Mouse (Mus musculus): ENCODE data around the gene Lamtor5.

The Lamtor5 gene

DNA sequence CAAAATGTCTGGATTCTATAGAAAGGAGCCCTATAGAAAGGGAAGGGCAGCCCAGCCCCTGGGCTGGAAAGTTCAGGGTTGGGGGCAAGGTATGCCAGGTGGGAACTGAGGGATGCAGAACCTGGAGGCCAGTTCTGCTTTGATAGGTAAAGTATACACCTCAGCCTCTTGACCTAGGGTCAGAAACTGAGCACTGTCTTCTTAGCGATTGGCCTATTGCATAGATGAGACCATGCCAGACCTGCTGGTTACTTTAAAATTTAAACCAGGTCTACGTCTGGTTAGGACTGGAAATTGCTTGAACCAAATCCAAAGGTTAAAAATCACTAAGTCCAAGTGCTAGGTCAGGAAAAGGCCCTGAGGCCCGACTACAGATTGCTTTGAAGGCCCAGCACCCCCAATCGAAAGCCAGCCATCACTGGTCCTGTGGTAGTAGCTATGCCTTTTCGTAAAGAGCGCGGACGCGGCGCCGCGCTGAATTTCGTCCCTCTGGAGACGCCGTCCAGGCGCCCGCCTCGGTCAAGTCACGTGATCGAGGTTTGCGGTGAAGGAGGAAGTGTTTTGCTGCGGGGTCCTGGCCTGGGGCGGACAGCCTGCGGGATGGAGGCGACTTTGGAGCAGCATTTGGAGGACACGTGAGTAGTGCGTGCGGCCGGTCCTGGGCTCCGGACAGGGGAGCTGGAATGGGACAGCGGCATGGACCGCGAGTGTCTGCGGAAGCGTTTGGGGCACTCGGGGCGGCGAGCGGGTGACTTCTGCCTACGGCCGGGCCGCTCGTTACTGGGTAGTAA lies at the start of gene Lamtor5:
TSS of gene Lamtor5 (plus strand) at position 380 of the 791 bp plus-strand sequence.
- peak; percentile 87 for DNase-seq (ENCODE audit: inconsistent ontology term)

GRCm38 (mm10) chr3:107229221-107229620 lies 49.4 kb upstream of the Lamtor5 start:
- DNase-seq (ENCODE audit: inconsistent ontology term) = no peak

DNA sequence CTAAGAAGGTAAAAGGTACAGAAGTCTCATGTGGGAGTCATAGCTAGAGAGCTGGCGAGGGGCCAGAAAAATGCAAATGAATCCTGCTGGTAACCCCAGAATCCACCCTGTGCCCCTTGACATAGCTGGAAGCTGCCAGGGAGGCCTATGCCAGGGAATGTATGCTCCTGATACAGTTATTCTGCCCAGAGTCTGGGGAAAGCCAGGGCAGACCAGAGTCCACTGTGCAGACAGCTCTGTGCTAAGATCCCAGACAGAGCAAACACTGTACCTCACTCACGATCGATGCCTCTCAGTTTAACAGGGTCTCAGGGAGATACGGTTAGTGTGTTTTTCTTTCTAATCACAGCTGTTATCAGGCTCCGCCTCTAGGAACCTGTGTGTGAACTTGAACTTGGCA lies 48.8 kb upstream of the Lamtor5 start:
- DNase-seq (ENCODE audit: inconsistent ontology term) = no peak

DNA sequence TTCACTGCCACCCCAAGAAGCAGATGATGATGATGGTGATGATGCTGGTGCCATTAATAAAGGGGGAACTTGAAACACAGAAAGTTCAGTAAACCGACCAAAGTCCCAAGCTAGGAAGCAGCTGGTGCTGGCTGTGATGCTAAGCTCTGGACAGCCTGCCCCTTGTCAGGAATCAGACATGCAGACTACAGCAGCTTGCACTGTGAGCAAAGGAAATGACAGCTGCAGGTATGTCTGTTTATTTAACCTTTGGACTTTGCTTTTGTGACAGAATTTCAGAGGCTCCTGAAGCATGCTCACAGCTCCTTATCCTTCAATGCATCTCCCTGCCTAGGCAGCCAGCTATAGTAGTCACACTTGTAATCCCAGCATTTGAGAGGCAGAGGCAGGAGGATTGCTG lies 48.1 kb upstream of the Lamtor5 start, which contains the start of gene A630076J17Rik:
TSS of gene A630076J17Rik (plus strand) at position 88 of the 400 bp plus-strand sequence.
- DNase-seq (ENCODE audit: inconsistent ontology term) = no peak

GRCm38 (mm10) chr3:107231202-107231601 lies 47.5 kb upstream of the Lamtor5 start:
- DNase-seq (ENCODE audit: inconsistent ontology term) = no peak

DNA sequence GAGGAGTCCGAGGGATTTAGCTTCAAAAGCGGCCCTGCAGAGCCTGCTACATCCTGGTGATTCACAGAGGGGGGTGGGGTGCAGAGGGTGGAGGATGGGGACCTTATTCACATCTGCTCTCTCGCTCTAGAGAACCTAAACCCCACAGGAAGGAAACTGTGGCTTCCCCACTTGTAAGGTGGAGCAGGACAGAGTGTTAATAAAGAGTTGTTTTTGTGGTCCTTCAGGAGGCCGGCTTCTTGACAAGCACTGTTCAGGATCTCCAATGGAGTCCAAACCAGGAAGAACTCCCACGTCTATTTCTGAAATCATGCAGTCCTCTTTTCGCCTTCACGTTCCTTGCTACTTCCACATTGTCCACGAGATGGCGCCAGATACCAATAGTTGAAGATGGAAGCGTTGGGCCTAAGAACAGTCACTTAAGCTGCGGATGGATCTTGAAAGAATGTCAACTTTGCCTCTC lies 45.3 kb upstream of the Lamtor5 start:
- peak; percentile 70 for DNase-seq (ENCODE audit: inconsistent ontology term)

DNA sequence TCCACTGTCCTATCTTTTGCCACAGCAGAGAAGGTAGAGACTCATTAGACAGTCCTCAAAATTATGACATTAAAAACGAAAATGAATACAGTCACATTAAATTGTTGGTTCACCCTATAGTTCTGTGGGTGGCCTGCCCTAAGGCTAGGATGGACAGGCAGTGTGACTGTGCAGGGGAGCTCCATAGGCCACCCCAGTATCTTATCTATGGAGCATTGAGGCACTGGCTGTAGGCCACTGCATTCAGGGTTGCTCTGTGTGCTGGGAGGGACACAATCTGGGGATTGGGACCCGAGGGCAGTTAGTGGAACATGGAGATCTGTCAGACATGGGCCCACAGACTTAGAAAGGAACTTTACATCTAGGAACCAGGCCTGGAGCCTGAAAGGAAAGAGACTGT lies 44.7 kb upstream of the Lamtor5 start:
- DNase-seq (ENCODE audit: inconsistent ontology term) = no peak

- no peak for DNase-seq (ENCODE audit: inconsistent ontology term)
Observed at GRCm38 (mm10) chr3:107238051-107238450, 40.6 kb upstream of the Lamtor5 start.

DNA sequence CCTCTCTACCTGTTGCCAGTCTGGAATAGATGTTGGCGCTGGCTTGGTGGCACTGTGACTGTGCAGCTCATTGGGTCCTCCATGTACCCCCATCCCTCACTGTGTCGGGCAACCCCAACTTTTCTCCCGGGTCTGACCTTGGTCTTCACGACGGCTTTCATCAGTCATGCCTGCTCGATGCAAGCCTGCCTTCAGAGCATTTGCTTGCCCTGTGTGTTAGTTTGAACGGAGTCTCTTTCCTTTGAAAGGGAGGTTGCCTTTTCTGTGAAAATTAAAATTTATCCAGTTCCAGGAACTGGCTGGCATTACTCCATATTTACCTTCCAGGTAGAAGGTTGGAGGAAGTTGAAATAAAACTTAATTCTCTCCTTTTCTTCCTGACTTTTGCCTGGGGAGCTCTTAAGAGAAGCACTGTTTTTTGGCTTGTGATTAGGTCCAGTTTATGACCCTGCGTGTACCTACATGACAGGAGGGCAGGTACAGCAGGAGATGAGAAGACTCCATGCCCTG lies 40.1 kb upstream of the Lamtor5 start:
- DNase-seq (ENCODE audit: inconsistent ontology term) = no peak

- no peak for DNase-seq (ENCODE audit: inconsistent ontology term)
Observed at GRCm38 (mm10) chr3:107239607-107240006, 39.1 kb upstream of the Lamtor5 start, which contains the start of gene Prok1. TSS of gene Prok1 (minus strand) at chr3:107239707.

DNA sequence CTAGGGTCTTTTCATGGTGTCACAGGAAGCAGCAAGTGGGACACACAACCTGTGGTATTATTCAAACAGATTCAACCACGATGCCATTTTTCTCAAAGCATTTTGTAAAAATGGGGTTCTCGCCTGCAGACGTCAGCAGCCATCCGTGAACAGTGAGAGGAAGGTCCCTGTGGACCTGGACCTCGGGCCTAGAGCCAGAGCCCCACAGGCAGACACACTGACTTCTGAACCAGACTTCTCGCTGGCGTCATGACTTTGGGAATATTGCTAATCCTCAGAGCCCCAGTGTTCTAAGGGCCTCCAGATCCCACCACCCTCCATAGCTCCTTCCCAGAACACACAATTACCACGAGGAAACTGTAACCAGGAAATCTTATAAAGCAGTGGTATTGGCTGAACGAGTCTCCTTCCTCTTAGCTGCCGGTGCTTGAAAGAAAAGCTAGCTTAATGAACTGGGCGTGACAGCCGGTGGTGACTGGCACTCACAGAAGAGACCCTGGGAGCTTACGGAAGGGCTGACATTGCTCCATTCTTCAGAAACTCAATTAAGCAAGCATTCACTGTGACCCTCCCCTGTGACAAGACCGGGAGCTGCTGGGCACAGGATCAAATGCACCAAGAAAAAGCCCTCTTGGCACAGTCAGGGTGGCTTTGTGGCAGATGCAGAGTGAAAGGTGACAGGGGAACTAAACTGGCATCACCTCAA lies 37.1 kb upstream of the Lamtor5 start:
- DNase-seq (ENCODE audit: inconsistent ontology term) = peak; percentile 29

DNA sequence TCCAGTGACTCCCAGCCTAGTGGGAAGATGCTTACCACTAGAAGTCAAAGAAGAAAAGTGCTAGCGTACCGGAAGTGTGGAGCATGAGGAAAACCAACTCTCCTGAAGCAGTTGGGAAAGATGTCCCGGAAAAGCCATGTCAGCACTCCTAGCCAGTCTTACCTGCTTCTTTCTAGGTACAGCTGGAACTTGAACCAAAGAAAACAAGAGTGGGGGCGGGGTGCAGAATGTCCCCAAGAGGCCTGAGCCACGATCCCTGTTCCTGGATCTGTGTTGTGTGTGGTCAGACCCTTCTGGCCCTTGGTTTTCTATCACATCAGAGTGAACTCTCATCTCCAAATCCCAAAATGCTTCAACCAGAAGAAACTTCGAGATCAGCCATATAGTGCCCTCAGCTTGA lies 31.8 kb upstream of the Lamtor5 start:
- DNase-seq (ENCODE audit: inconsistent ontology term) = no peak

DNA sequence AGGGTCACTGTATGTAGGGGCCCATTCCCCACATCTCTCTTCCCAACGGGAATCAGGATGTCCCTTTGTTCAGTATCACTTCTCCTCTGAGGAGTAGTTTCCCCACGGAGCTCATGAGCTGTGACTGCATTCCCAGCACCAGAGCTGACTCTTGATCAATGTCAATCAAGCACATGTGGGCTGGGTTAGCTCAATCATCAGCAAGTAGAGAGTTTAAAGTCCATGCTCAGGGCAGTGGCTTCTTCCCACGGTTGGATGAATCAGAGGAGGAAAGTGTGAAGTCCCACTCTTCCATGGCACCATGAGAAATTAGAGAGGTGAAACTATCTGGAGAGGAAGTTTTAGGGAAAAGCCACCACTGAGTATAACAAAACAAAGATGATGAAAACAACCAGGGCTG lies 29.6 kb upstream of the Lamtor5 start:
- DNase-seq (ENCODE audit: inconsistent ontology term) = no peak

GRCm38 (mm10) chr3:107250320-107250719 lies 28.3 kb upstream of the Lamtor5 start:
- no peak for DNase-seq (ENCODE audit: inconsistent ontology term)

GRCm38 (mm10) chr3:107252035-107252434 lies 26.6 kb upstream of the Lamtor5 start:
- DNase-seq (ENCODE audit: inconsistent ontology term) = no peak

DNA sequence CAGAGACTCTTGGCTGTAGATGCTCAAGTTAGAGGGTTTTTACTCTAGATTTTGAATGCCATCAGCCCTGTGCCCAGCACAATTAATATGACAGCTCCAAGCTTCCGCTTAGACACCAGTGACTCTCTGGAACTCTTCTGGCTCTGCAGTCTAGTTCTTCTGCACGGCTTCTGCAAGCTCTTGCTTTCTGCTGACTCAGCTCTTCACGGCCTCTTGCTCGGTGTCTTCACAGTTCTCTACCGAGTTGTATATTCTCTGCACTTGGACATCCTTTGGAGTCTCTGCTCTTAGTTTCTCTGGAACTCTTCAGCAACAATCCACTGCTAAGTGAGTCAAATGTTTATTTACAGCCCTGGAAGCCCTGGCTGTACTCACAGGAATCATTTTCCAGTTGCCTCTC lies 24.7 kb upstream of the Lamtor5 start:
- no peak for DNase-seq (ENCODE audit: inconsistent ontology term)

GRCm38 (mm10) chr3:107255992-107256391 lies 22.7 kb upstream of the Lamtor5 start:
- DNase-seq (ENCODE audit: inconsistent ontology term) = no peak

DNA sequence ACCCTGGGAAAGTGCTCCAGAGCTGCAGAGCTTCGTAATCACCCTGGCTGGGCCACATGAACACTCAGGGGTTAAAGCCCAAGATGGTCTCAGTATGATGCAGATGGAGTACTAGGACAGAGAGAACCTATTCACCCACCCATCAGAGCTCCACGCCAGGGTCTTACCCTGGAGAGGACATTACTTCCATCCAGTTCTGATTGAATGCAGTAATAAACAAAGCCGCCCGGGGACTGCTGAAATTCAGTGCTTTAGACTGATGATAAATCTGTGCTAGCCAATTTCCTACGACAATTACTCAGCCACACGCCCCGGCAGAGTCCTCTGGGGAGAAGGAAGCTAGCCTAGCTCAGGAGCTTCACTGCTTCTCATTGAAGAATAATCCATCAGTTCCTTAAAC lies 21.9 kb upstream of the Lamtor5 start:
- no peak for DNase-seq (ENCODE audit: inconsistent ontology term)

DNA sequence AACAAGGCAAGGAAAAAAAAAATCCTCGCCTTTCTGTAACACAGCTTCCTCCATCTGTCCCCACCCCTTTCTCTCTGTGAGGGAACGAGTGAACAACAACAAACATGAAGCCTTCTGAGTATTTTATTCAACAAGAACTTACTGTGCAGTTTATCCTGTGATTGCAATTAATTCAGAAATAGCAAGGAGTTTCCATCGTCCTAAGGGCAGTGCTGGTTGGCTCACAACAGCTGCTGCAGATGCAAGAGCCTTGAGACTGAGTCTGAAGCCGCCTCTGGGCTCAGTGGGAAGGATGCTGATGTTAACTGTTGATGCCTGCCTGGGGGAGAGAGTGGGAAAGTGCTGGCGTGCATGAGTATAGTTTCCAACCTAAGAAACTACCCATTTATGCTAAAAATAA lies 20.7 kb upstream of the Lamtor5 start:
- DNase-seq (ENCODE audit: inconsistent ontology term) = no peak

GRCm38 (mm10) chr3:107260956-107261850 lies 17.5 kb upstream of the Lamtor5 start:
- no peak for DNase-seq (ENCODE audit: inconsistent ontology term)

- DNase-seq (ENCODE audit: inconsistent ontology term) = peak; percentile 54
Observed at GRCm38 (mm10) chr3:107261851-107262165, 16.9 kb upstream of the Lamtor5 start.

- no peak for DNase-seq (ENCODE audit: inconsistent ontology term)
Observed at GRCm38 (mm10) chr3:107266814-107267345, 11.8 kb upstream of the Lamtor5 start.

Data from Muller cell, postnatal 12 days (primary cell).